Mouse (Mus musculus) hindbrain, embryonic 12.5 days (tissue): Measurements from ENCODE around the gene 1700028J19Rik. TPM values are rescaled to one million over a fixed set of nuclear protein-coding genes. Genes with fewer than 3 reads are reported as not detected.
"Not testable (repeated sequence)": the region's sequence is repeated elsewhere in the genome, so short reads cannot be mapped to it uniquely, and the experiment has no call there.

ENCODE experiments used
- ATAC-seq: fragments of 200-750 bp; cut with Nextera tagmentation; 2 replicates; pipeline ENCODE4 v1.8.0; 2017; ENCODE audit warnings: moderate TSS enrichment; ENCODE audit not compliant: low FRiP score
- H3K27ac ChIP-seq: fragments of 300-500 bp; sonication (generic); 2 replicates; pipeline ENCODE4 v1.5.1; 2016; ENCODE audit warnings: mild to moderate bottlenecking
- H3K27me3 ChIP-seq: fragments of 300-500 bp; sonication (generic); 2 replicates; pipeline ENCODE4 v1.6.1; 2016; ENCODE audit warnings: mild to moderate bottlenecking
- H3K36me3 ChIP-seq: fragments of 300-500 bp; sonication (generic); 2 replicates; pipeline ENCODE4 v1.6.1; 2016; ENCODE audit warnings: mild to moderate bottlenecking
- H3K4me1 ChIP-seq: fragments of 300-500 bp; sonication (generic); 2 replicates; pipeline ENCODE4 v1.6.1; 2016
- H3K4me2 ChIP-seq: fragments of 300-500 bp; sonication (generic); replicated peaks from 2 replicates; pipeline ENCODE4 v1.6.1; 2016; ENCODE audit warnings: mild to moderate bottlenecking
- H3K4me3 ChIP-seq: fragments of 300-500 bp; sonication (generic); 2 replicates; pipeline ENCODE4 v1.5.1; 2016; ENCODE audit warnings: mild to moderate bottlenecking
- H3K9ac ChIP-seq: fragments of 300-500 bp; sonication (generic); 2 replicates; pipeline ENCODE4 v1.6.1; 2016; ENCODE audit warnings: mild to moderate bottlenecking, moderate library complexity
- H3K9me3 ChIP-seq: fragments of 300-500 bp; sonication (generic); replicated peaks from 2 replicates; pipeline ENCODE4 v1.6.1; 2016; ENCODE audit warnings: mild to moderate bottlenecking
- WGBS: fragments of 180-500 bp; shearing (Covaris S2); methylation state at CpG from one replicate; pipeline ENCODE4 v1.1.7; 2016; 5-methylcytosine and 5-hydroxymethylcytosine counted together
- polyA plus RNA-seq: library from polyadenylated mRNA; unstranded; fragments of >200 nt; fragmentation: Nextera tagmentation; extraction: Ambion mirVana; gene quantifications from 2 replicates; pipeline ENCODE4 v1.2.1, GENCODE M21; 2016

1700028J19Rik gene
- polyA plus RNA-seq, 1 experiment from 2014 or later = 1.1 TPM

- 78% methylated on average over 2 of the region's 2 CpGs for WGBS
- H3K4me2 ChIP-seq = no peak overlapping the region
- no peak for ATAC-seq
- H3K9ac ChIP-seq = no peak overlapping the region
- H3K36me3 ChIP-seq = no peaks in the 10 kb centered on the region
- no peaks in the 10 kb centered on the region for H3K9me3 ChIP-seq
- no peaks in the 10 kb centered on the region for H3K4me1 ChIP-seq
- H3K4me3 ChIP-seq = no peak overlapping the region
- peaks cover 32% of the 10 kb centered on the region for H3K27me3 ChIP-seq
- no peak overlapping the region for H3K27ac ChIP-seq
Measured at GRCm38 (mm10) chr7:44271309-44271708, 24.8 kb upstream of the 1700028J19Rik start.

- Histone ChIP-seq H3K36me3 (no peaks in the 10 kb centered on the region), H3K27me3 (peaks cover 27% of the 10 kb centered on the region), H3K4me1 (no peaks in the 10 kb centered on the region), H3K4me2 (no peak overlapping the region), H3K9me3 (no peaks in the 10 kb centered on the region), H3K27ac (no peak overlapping the region), H3K9ac (no peak overlapping the region), H3K4me3 (no peak overlapping the region)
- ATAC-seq = no peak
- 82% methylated on average over 2 of the region's 2 CpGs for WGBS
Measured at GRCm38 (mm10) chr7:44269397-44269796, 22.9 kb upstream of the 1700028J19Rik start.

- Histone ChIP-seq H3K4me2 (no peak overlapping the region), H3K4me3 (no peak overlapping the region), H3K4me1 (peaks cover 3% of the 10 kb centered on the region; the same call in 1 of the 2 replicates), H3K36me3 (no peaks in the 10 kb centered on the region), H3K27ac (no peak overlapping the region), H3K9me3 (no peaks in the 10 kb centered on the region), H3K27me3 (peaks cover 20% of the 10 kb centered on the region), H3K9ac (no peak overlapping the region)
- no peak for ATAC-seq
- WGBS = 85% methylated on average over 11 of the region's 11 CpGs
Measured at GRCm38 (mm10) chr7:44268117-44268516, 21.6 kb upstream of the 1700028J19Rik start.

GRCm38 (mm10) chr7:44262791-44263643 is 16.5 kb upstream of the 1700028J19Rik start:
- peak overlapping the region; percentile 57; the same call in 1 of the 2 replicates for H3K27ac ChIP-seq
- ATAC-seq = peak; percentile 78
- H3K4me1 ChIP-seq = peaks cover 5% of the 10 kb centered on the region; the same call in 1 of the 2 replicates
- peak overlapping the region; percentile 43 for H3K9ac ChIP-seq
- H3K27me3 ChIP-seq = peaks cover 28% of the 10 kb centered on the region
- H3K36me3 ChIP-seq = no peaks in the 10 kb centered on the region
- H3K4me3 ChIP-seq = peak overlapping the region; percentile 25
- WGBS = 1% methylated on average over 34 of the region's 34 CpGs
- H3K4me2 ChIP-seq = peak overlapping the region; percentile 52
- H3K9me3 ChIP-seq = no peaks in the 10 kb centered on the region

GRCm38 (mm10) chr7:44261147-44261546 is 14.7 kb upstream of the 1700028J19Rik start, which contains the start of gene Gm15517:
Gene Gm15517, plus strand, starts transcription at chr7:44261447.
- no peak within 1 kb of the TSS for H3K4me3 ChIP-seq
- WGBS = 54% methylated on average over 5 of the region's 5 CpGs

GRCm38 (mm10) chr7:44260410-44260809 is 13.9 kb upstream of the 1700028J19Rik start:
- Histone ChIP-seq H3K27me3 (peaks cover 19% of the 10 kb centered on the region), H3K9me3 (no peaks in the 10 kb centered on the region), H3K4me3 (no peak overlapping the region), H3K4me1 (peaks cover 5% of the 10 kb centered on the region; the same call in 1 of the 2 replicates), H3K9ac (no peak overlapping the region), H3K27ac (no peak overlapping the region), H3K4me2 (no peak overlapping the region), H3K36me3 (no peaks in the 10 kb centered on the region)
- 80% methylated on average over 6 of the region's 6 CpGs for WGBS
- ATAC-seq = no peak

More at GRCm38 (mm10) chr7:44261147-44261546, 14.7 kb upstream of the 1700028J19Rik start, which contains the start of gene Gm15517:
- Histone ChIP-seq H3K27ac (no peak within 1 kb of the TSS), H3K36me3 (no peaks in the 10 kb centered on the region), H3K9ac (no peak within 1 kb of the TSS), H3K4me1 (peaks cover 5% of the 10 kb centered on the region; the same call in 1 of the 2 replicates), H3K27me3 (peaks cover 19% of the 10 kb centered on the region), H3K4me2 (no peak within 1 kb of the TSS), H3K9me3 (no peaks in the 10 kb centered on the region)
- 0 out of 2 replicates have a peak, but pooled peaks have one; percentile 5 for ATAC-seq

GRCm38 (mm10) chr7:44257278-44257677 is 10.8 kb upstream of the 1700028J19Rik start, which contains the start of gene Acp4:
Gene Acp4, minus strand, starts transcription at chr7:44257378.
- no peak within 1 kb of the TSS for H3K4me3 ChIP-seq
- H3K4me1 ChIP-seq = no peaks in the 10 kb centered on the region
- H3K27me3 ChIP-seq = peaks cover 14% of the 10 kb centered on the region
- H3K36me3 ChIP-seq = peaks cover 23% of the 10 kb centered on the region
- H3K9ac ChIP-seq = no peak within 1 kb of the TSS
- H3K4me2 ChIP-seq = no peak within 1 kb of the TSS
- H3K27ac ChIP-seq = no peak within 1 kb of the TSS
- no peak for ATAC-seq
- H3K9me3 ChIP-seq = no peaks in the 10 kb centered on the region
- 80% methylated on average over 4 of the region's 4 CpGs for WGBS

- no peak overlapping the region for H3K27ac ChIP-seq
- H3K27me3 ChIP-seq = no peaks in the 10 kb centered on the region
- no peak overlapping the region for H3K9ac ChIP-seq
- no peaks in the 10 kb centered on the region for H3K9me3 ChIP-seq
- H3K4me3 ChIP-seq = no peak overlapping the region
- 92% methylated on average over 6 of the region's 6 CpGs for WGBS
- H3K4me1 ChIP-seq = no peaks in the 10 kb centered on the region
- peaks cover 43% of the 10 kb centered on the region for H3K36me3 ChIP-seq
- ATAC-seq = no peak
- H3K4me2 ChIP-seq = no peak overlapping the region
Measured at GRCm38 (mm10) chr7:44254930-44255329, 8.4 kb upstream of the 1700028J19Rik start.

GRCm38 (mm10) chr7:44253023-44253616 is 6.6 kb upstream of the 1700028J19Rik start:
- peaks cover 14% of the 10 kb centered on the region for H3K4me1 ChIP-seq
- 60% methylated on average over 15 of the region's 15 CpGs for WGBS
- peaks cover 59% of the 10 kb centered on the region for H3K36me3 ChIP-seq
- no peak overlapping the region for H3K4me2 ChIP-seq
- ATAC-seq = 0 out of 2 replicates have a peak, but pooled peaks have one; percentile 14
- no peaks in the 10 kb centered on the region for H3K9me3 ChIP-seq
- no peak overlapping the region for H3K9ac ChIP-seq
- H3K27ac ChIP-seq = no peak overlapping the region
- H3K4me3 ChIP-seq = no peak overlapping the region
- H3K27me3 ChIP-seq = no peaks in the 10 kb centered on the region

GRCm38 (mm10) chr7:44250732-44251275 is 4.3 kb upstream of the 1700028J19Rik start:
- H3K4me1 ChIP-seq = peaks cover 21% of the 10 kb centered on the region
- not testable (repeated sequence) for H3K27ac ChIP-seq, H3K4me3 ChIP-seq, H3K9ac ChIP-seq, H3K9me3 ChIP-seq, H3K27me3 ChIP-seq, ATAC-seq, H3K4me2 ChIP-seq
- peaks cover 59% of the 10 kb centered on the region for H3K36me3 ChIP-seq
- WGBS = 90% methylated on average over 17 of the region's 17 CpGs

- H3K4me1 ChIP-seq = peaks cover 26% of the 10 kb centered on the region
Measured at GRCm38 (mm10) chr7:44249248-44249647, 2.8 kb upstream of the 1700028J19Rik start.

GRCm38 (mm10) chr7:44247971-44248370 is 1.5 kb upstream of the 1700028J19Rik start:
- Histone ChIP-seq H3K4me3 (peak overlapping the region; percentile 88), H3K27me3 (no peaks in the 10 kb centered on the region), H3K4me1 (peaks cover 26% of the 10 kb centered on the region), H3K27ac (no peak overlapping the region), H3K9ac (peak overlapping the region; percentile 92), H3K4me2 (peak overlapping the region; percentile 78), H3K36me3 (peaks cover 43% of the 10 kb centered on the region), H3K9me3 (0 out of 2 replicates have a peak, but pooled peaks cover 2% of the 10 kb centered on the region)
- 96% methylated on average over 2 of the region's 2 CpGs for WGBS
- ATAC-seq = no peak

More at GRCm38 (mm10) chr7:44249248-44249647, 2.8 kb upstream of the 1700028J19Rik start:
- no peak for ATAC-seq
- Histone ChIP-seq H3K27ac (no peak overlapping the region), H3K9me3 (no peaks in the 10 kb centered on the region), H3K36me3 (peaks cover 53% of the 10 kb centered on the region), H3K4me2 (no peak overlapping the region), H3K4me3 (no peak overlapping the region), H3K9ac (no peak overlapping the region), H3K27me3 (no peaks in the 10 kb centered on the region)
- 90% methylated on average over 4 of the region's 4 CpGs for WGBS
